Mouse (Mus musculus): ENCODE measurements at regions not wholly inside any gene's neighbourhood (a gene's known extent, or its start where the extent isn't known, plus 50 kb on each side); places are given as distances from the start of the nearest gene placed in this dataset.

GRCm38 (mm10) chr2:172813906-172814305 lies 126.2 kb downstream of the Bmp7 start:
- Histone ChIP-seq H3K4me3 (ENCODE audit: low read depth, low read length) (no peak overlapping the region), H3K36me3 (ENCODE audit: control insufficient read depth, insufficient read depth) (no peaks in the 10 kb centered on the region), H3K27ac (ENCODE audit: low read length) (no peak overlapping the region), H3K9ac (ENCODE audit: low read depth, low read length) (no peak overlapping the region), H3K4me1 (ENCODE audit: control insufficient read depth, low read depth, low read length) (no peaks in the 10 kb centered on the region), H3K4me2 (ENCODE audit: low read depth, low read length) (no peak overlapping the region), H3K9me3 (replicated peaks; ENCODE audit: control insufficient read depth, low read length) (no peaks in the 10 kb centered on the region), H3K27me3 (ENCODE audit: control insufficient read depth, insufficient read depth, low read depth, low read length) (no peaks in the 10 kb centered on the region)
- no peak for ATAC-seq (ENCODE audit: low read depth)
- WGBS (ENCODE audit: insufficient replicate concordance) = 44% methylated on average over 4 of the region's 4 CpGs

- Histone ChIP-seq H3K9ac (ENCODE audit: low read depth, low read length) (no peak overlapping the region), H3K27ac (ENCODE audit: low read length) (no peak overlapping the region), H3K4me1 (ENCODE audit: control insufficient read depth, low read depth, low read length) (no peaks in the 10 kb centered on the region), H3K4me3 (ENCODE audit: low read depth, low read length) (no peak overlapping the region), H3K9me3 (replicated peaks; ENCODE audit: control insufficient read depth, low read length) (no peaks in the 10 kb centered on the region), H3K27me3 (ENCODE audit: control insufficient read depth, insufficient read depth, low read depth, low read length) (no peaks in the 10 kb centered on the region), H3K36me3 (ENCODE audit: control insufficient read depth, insufficient read depth) (no peaks in the 10 kb centered on the region), H3K4me2 (ENCODE audit: low read depth, low read length) (no peak overlapping the region)
- ATAC-seq (ENCODE audit: low read depth) = no peak
- 88% methylated on average over 7 of the region's 7 CpGs for WGBS (ENCODE audit: insufficient replicate concordance)
These were observed 125.0 kb downstream of the Bmp7 start for GRCm38 (mm10) chr2:172815146-172815545.

GRCm38 (mm10) chr2:172817058-172817745 lies 122.9 kb downstream of the Bmp7 start:
- WGBS (ENCODE audit: insufficient replicate concordance) = 49% methylated on average over 8 of the region's 8 CpGs
- ATAC-seq (ENCODE audit: low read depth) = no peak

More at GRCm38 (mm10) chr2:172817058-172817745, 122.9 kb downstream of the Bmp7 start:
- Histone ChIP-seq H3K4me3 (ENCODE audit: low read depth, low read length) (no peak overlapping the region), H3K9me3 (replicated peaks; ENCODE audit: control insufficient read depth, low read length) (no peaks in the 10 kb centered on the region), H3K36me3 (ENCODE audit: control insufficient read depth, insufficient read depth) (no peaks in the 10 kb centered on the region), H3K4me1 (ENCODE audit: control insufficient read depth, low read depth, low read length) (no peaks in the 10 kb centered on the region), H3K9ac (ENCODE audit: low read depth, low read length) (no peak overlapping the region), H3K4me2 (ENCODE audit: low read depth, low read length) (no peak overlapping the region), H3K27me3 (ENCODE audit: control insufficient read depth, insufficient read depth, low read depth, low read length) (no peaks in the 10 kb centered on the region), H3K27ac (ENCODE audit: low read length) (no peak overlapping the region)
